Comparison of ENCODE assay signal across 9 mouse cellular contexts in genomic region chr6:59024806-59025205, GRCm38 (mm10). TPM values are rescaled to one million over a fixed set of nuclear protein-coding genes. Genes with fewer than 3 reads are reported as not detected.
DNase-seq lines count a peak whose midpoint lies in the region; ATAC-seq and TF ChIP-seq lines count a peak whose summit lies in the region.
"Had no signal": no experiment of that assay in that cellular context is flagged by ENCODE, and none has a peak within 500 bp of the region (broad histone marks: within the 10 kb centered on the region; RNA-seq: fewer than 3 reads in every experiment).

No protein-coding gene starts in this region.

- no peaks in the 10 kb centered on the region for H3K79me2 ChIP-seq in heart, adult 2 months (replicated peaks; ENCODE audit: control insufficient read depth, insufficient read depth, low read length)

- TF ChIP-seq EP300 in heart, adult 2 months (IDR thresholded peaks at IDR 0.05; ENCODE audit: insufficient read depth, low read depth, low read length), result no peak

- H3K36me3 ChIP-seq in heart, adult 2 months (ENCODE audit: control insufficient read depth, insufficient read depth, low read length), result no peaks in the 10 kb centered on the region
- H3K36me3 ChIP-seq in hindbrain, embryonic 10.5 days, result no peaks in the 10 kb centered on the region
- no peaks in the 10 kb centered on the region for H3K36me3 ChIP-seq in liver, embryonic 16.5 days (ENCODE audit: control insufficient read depth, insufficient read depth)

- peaks cover 3% of the 10 kb centered on the region; the same call in 1 of the 2 replicates for H3K4me1 ChIP-seq in heart, adult 2 months (ENCODE audit: control insufficient read depth, insufficient read depth, low read length)
- H3K4me1 ChIP-seq in hindbrain, embryonic 10.5 days (replicated peaks), result no peaks in the 10 kb centered on the region; the same call in 1 of the 2 replicates
- H3K4me1 ChIP-seq in liver, embryonic 16.5 days (ENCODE audit: control insufficient read depth, low read depth, low read length), result no peaks in the 10 kb centered on the region

- no peak overlapping the region for H3K9ac ChIP-seq in heart, adult 2 months (ENCODE audit: low read depth, low read length)
- no peak overlapping the region for H3K9ac ChIP-seq in liver, embryonic 16.5 days (ENCODE audit: low read depth, low read length)

- no peak; the same call in 1 of the 2 replicates for TF ChIP-seq POLR2A in heart, adult 2 months (IDR thresholded peaks at IDR 0.05; ENCODE audit: insufficient read depth, low read depth, low read length)

- H3K4me2 ChIP-seq in liver, embryonic 16.5 days (ENCODE audit: low read depth, low read length), result peak overlapping the region; percentile 57

- intact Hi-C loops in heart, adult 2 months (cut with DNase I), result no loop called here

- H3K27ac ChIP-seq in heart, adult 2 months, result peak overlapping the region; percentile 80
- H3K27ac ChIP-seq in hindbrain, embryonic 10.5 days, result peak overlapping the region; percentile 75; the same call in 1 of the 2 replicates
- no peak overlapping the region; the same call in 1 of the 2 replicates for H3K27ac ChIP-seq in liver, embryonic 16.5 days (ENCODE audit: low read length)

- DNase-seq in heart, adult 2 months, result no peak
- no peak for DNase-seq in heart, adult 18-20 months
- DNase-seq in Muller cell, postnatal 12 days (ENCODE audit: inconsistent ontology term), result peak; percentile 7
- DNase-seq in hindbrain, embryonic 10.5 days (ENCODE audit: low spot score), result no peak
- no peak for DNase-seq in B cell, adult 2 months
- DNase-seq in left cerebral cortex, adult 11 months (ENCODE audit: low spot score), result no peak
- no peak for DNase-seq in spleen, adult 18-20 months

- 20% methylated on average over 3 of the region's 3 CpGs for WGBS in heart, adult 2 months
- 38% methylated on average over 3 of the region's 3 CpGs for WGBS in hindbrain, embryonic 10.5 days
- WGBS in liver, embryonic 16.5 days (ENCODE audit: insufficient replicate concordance), result 30% methylated on average over 3 of the region's 3 CpGs

- H3K9me3 ChIP-seq in hindbrain, embryonic 10.5 days, result no peaks in the 10 kb centered on the region
- H3K9me3 ChIP-seq in liver, embryonic 16.5 days (replicated peaks; ENCODE audit: control insufficient read depth, low read length), result no peaks in the 10 kb centered on the region

- H3K4me3 ChIP-seq in heart, adult 2 months, result peak overlapping the region; percentile 57
- H3K4me3 ChIP-seq in hindbrain, embryonic 10.5 days, result peak overlapping the region; percentile 60
- H3K4me3 ChIP-seq in liver, embryonic 16.5 days (ENCODE audit: low read depth, low read length), result peak overlapping the region; percentile 62

- ATAC-seq in liver, embryonic 16.5 days (ENCODE audit: low read depth), result no peak

- TF ChIP-seq CTCF in heart, adult 2 months (IDR thresholded peaks at IDR 0.05), result no peak

- no peaks in the 10 kb centered on the region for H3K27me3 ChIP-seq in heart, adult 2 months (ENCODE audit: control insufficient read depth, insufficient read depth, low read length)
- no peaks in the 10 kb centered on the region for H3K27me3 ChIP-seq in hindbrain, embryonic 10.5 days (ENCODE audit: insufficient read depth, poor library complexity, severe bottlenecking)
- H3K27me3 ChIP-seq in liver, embryonic 16.5 days (ENCODE audit: control insufficient read depth, insufficient read depth, low read depth, low read length), result no peaks in the 10 kb centered on the region

RNA-seq across cellular contexts. Expression of gene Fam13a, which starts 0.5 kb away (rescaled TPM):
- 10 to 100 TPM; 16.4 to 26.5 TPM for total RNA-seq in heart, adult 2 months (2021)
- 5.1 and 6.6 TPM in 2 replicates for polyA plus RNA-seq in heart, adult 2 months (2012; rRNA removed)
- 10 to 100 TPM; 20.8 to 29.9 TPM for total RNA-seq in heart, adult 18-20 months (2021)
- polyA plus RNA-seq in hindbrain, embryonic 10.5 days (2016; fragmentation: Nextera tagmentation; extraction: Ambion mirVana), result 3.2 and 3.5 TPM in 2 replicates
- polyA plus RNA-seq in liver, embryonic 16.5 days (2015; fragmentation: Nextera tagmentation; extraction: Ambion mirVana), result 3.9 and 4.8 TPM in 2 replicates
- total RNA-seq: megakaryocyte, adult 5-6 weeks had no signal
